ENCODE assay signal across 9 mouse cellular contexts in the genomic region with DNA sequence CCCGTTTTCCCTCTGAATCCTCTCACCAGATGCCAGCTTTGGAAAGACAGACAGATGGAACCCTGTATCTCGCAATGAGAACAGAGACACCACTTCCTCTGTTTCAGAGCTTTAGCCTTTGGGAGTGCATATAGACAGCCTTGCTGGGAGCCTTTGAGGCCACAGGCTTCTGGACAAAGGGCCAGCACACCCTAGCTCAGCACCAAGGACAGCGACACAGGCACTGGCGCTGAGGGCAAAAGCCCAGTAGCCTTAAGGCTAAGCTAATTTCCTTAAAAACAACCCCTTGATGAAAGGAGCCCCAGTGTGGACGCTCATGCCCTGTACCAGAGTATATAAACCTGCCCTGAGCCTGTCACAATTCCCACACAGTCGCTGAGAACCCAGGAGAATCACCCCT.
DNase-seq lines count a peak whose midpoint lies in the region; ATAC-seq and TF ChIP-seq lines count a peak whose summit lies in the region.
"Had no signal": no experiment of that assay in that cellular context is flagged by ENCODE, and none has a peak within 500 bp of the region (broad histone marks: within the 10 kb centered on the region; RNA-seq: fewer than 3 reads in every experiment).

No protein-coding gene starts in this region.

- no peak for TF ChIP-seq EP300 in liver, postnatal 0 days (IDR thresholded peaks at IDR 0.05; ENCODE audit: low read depth)

- H3K27ac ChIP-seq in kidney, embryonic 15.5 days, result no peak overlapping the region
- no peak overlapping the region for H3K27ac ChIP-seq in liver, postnatal 0 days (ENCODE audit: low read depth)
- no peak overlapping the region for H3K27ac ChIP-seq in hindbrain, embryonic 13.5 days
- H3K27ac ChIP-seq: liver, embryonic 15.5 days had no signal

- H3K4me3 ChIP-seq in kidney, embryonic 15.5 days (replicated peaks), result no peak overlapping the region
- H3K4me3 ChIP-seq in liver, postnatal 0 days (ENCODE audit: low read depth, low read length), result no peak overlapping the region
- H3K4me3 ChIP-seq in hindbrain, embryonic 13.5 days, result no peak overlapping the region
- H3K4me3 ChIP-seq: liver, embryonic 15.5 days had no signal

- H3K9me3 ChIP-seq in kidney, embryonic 15.5 days (replicated peaks), result no peaks in the 10 kb centered on the region
- H3K9me3 ChIP-seq in liver, postnatal 0 days (ENCODE audit: low read length), result no peaks in the 10 kb centered on the region
- no peaks in the 10 kb centered on the region for H3K9me3 ChIP-seq in hindbrain, embryonic 13.5 days
- H3K9me3 ChIP-seq: liver, embryonic 15.5 days had no signal

- TF ChIP-seq CTCF in liver, postnatal 0 days (IDR thresholded peaks at IDR 0.05; ENCODE audit: low read depth), result no peak

- no peak overlapping the region for H3K9ac ChIP-seq in kidney, embryonic 15.5 days
- H3K9ac ChIP-seq in liver, postnatal 0 days (replicated peaks), result no peak overlapping the region
- H3K9ac ChIP-seq in hindbrain, embryonic 13.5 days, result no peak overlapping the region
- H3K9ac ChIP-seq: liver, embryonic 15.5 days had no signal

- H3K4me2 ChIP-seq in kidney, embryonic 15.5 days, result no peak overlapping the region
- H3K4me2 ChIP-seq in liver, postnatal 0 days (ENCODE audit: low read depth, low read length), result no peak overlapping the region
- no peak overlapping the region for H3K4me2 ChIP-seq in hindbrain, embryonic 13.5 days
- H3K4me2 ChIP-seq: liver, embryonic 15.5 days had no signal

- ATAC-seq in kidney, embryonic 15.5 days (replicated peaks; ENCODE audit: low FRiP score), result no peak
- ATAC-seq in liver, postnatal 0 days, result no peak
- ATAC-seq in hindbrain, embryonic 13.5 days (ENCODE audit: low FRiP score), result no peak

- H3K4me1 ChIP-seq in kidney, embryonic 15.5 days, result no peaks in the 10 kb centered on the region
- H3K4me1 ChIP-seq in liver, postnatal 0 days (ENCODE audit: insufficient read depth), result no peaks in the 10 kb centered on the region
- H3K4me1 ChIP-seq in hindbrain, embryonic 13.5 days (replicated peaks), result no peaks in the 10 kb centered on the region
- H3K4me1 ChIP-seq: liver, embryonic 15.5 days had no signal

- no peaks in the 10 kb centered on the region for H3K36me3 ChIP-seq in kidney, embryonic 15.5 days
- no peaks in the 10 kb centered on the region for H3K36me3 ChIP-seq in liver, postnatal 0 days (replicated peaks; ENCODE audit: insufficient read depth, low read length)
- no peaks in the 10 kb centered on the region for H3K36me3 ChIP-seq in hindbrain, embryonic 13.5 days
- H3K36me3 ChIP-seq: liver, embryonic 15.5 days had no signal

- no peaks in the 10 kb centered on the region for H3K27me3 ChIP-seq in kidney, embryonic 15.5 days
- no peaks in the 10 kb centered on the region for H3K27me3 ChIP-seq in liver, postnatal 0 days (ENCODE audit: insufficient read depth, low read length)
- H3K27me3 ChIP-seq in hindbrain, embryonic 13.5 days, result no peaks in the 10 kb centered on the region
- H3K27me3 ChIP-seq: liver, embryonic 15.5 days had no signal

- 33% methylated on average over 6 of the region's 6 CpGs for WGBS in kidney, embryonic 15.5 days
- 27% methylated on average over 6 of the region's 6 CpGs for WGBS in liver, postnatal 0 days (ENCODE audit: insufficient replicate concordance)
- 36% methylated on average over 6 of the region's 6 CpGs for WGBS in hindbrain, embryonic 13.5 days

- intact Hi-C loops in left cerebral cortex, postnatal 25 days (cut with DNase I), result no loop called here

- DNase-seq in kidney, adult 18-20 months, result peak; percentile 15
- peak; percentile 65 for DNase-seq in R1 (ENCODE audit: low read depth, low spot score)
- DNase-seq in embryo, embryonic 10.5 days (ENCODE audit: low spot score), result peak; percentile 77
- peak; percentile 27 for DNase-seq in liver, postnatal 0 days
- no peak for DNase-seq in left cerebral cortex, postnatal 25 days (ENCODE audit: low spot score in 2 of 2)
- DNase-seq in cerebellum, postnatal 25 days, result no peak

Comparison
In these comparisons a context has a peak if more than half of its experiments do, and no peak if none do; other contexts are left out.
1. DNase-seq: peak in kidney, adult 18-20 months (single experiment), R1 (single experiment), embryo, embryonic 10.5 days (single experiment) and liver, postnatal 0 days (single experiment); none in left cerebral cortex, postnatal 25 days (0 of 2) and cerebellum, postnatal 25 days (0 of 2).